Mouse (Mus musculus) right cerebral cortex, postnatal 25 days (tissue): ENCODE measurements around the gene Ubash3a.
"Not testable (repeated sequence)": the region's sequence is repeated elsewhere in the genome, so short reads cannot be mapped to it uniquely, and the experiment has no call there.

Source experiments
- DNase-seq: peaks from one replicate; pipeline ENCODE4 v3.0.0; 2022

The Ubash3a gene

DNA sequence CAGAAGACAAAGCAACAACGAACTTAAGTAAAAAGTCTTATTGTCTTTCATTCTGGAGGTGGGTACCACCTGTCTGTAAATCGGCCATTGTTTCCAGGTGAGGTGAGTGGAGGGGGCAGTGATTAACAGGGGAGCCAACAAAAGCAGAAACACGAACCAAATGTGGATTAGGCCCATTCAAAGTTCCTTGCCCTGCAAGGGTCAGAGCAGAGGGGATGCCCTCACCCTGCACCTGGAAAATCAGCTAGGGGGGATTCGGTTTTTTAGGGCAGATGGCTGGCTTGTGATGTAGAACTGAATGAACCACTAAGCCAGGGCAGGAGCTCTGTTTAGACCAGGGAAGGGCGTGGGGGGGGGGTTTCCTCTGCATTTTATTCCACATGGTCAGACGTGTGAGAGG is 56.7 kb downstream of the Ubash3a start:
- DNase-seq = peak; percentile 1

DNA sequence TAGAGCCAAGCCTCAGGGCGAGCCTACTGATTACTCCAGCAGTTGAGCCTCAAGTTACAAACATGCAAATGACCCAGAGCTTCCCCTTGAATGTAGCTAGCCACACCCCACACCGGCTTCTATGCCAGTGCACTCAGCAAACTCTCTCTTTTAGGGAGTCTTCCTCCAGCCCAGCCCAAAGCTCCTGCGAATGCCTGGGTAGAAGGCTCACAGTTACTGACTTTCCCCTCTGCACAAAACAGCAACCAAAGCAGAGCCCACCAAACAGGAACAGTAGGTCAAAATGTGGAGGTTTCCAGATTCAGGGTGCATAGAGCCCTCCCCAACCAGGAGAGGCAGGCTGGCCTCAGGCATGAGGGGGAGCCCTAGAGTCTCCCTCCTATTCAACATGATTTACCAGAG is 57.5 kb downstream of the Ubash3a start:
- DNase-seq = peak; percentile 2

DNA sequence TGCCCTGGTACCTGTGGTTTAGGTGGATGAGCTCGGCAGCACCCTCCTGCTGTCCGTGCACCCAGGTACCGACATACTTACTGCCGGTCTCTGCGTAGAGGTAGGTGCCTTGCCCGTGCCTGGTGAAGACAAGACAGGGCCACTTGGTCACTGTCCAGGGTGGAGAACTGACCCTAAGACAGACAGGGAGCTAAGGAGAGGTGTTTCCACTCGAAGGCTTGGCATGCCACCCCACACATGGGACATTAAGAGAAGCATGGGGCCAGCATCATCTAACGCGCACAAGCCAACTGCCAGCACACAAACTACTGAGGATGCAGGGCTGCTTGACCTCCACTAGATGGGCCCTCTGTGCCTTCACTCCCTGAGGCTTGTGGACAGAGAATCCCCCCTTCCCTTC is 58.2 kb downstream of the Ubash3a start:
- no peak for DNase-seq

DNA sequence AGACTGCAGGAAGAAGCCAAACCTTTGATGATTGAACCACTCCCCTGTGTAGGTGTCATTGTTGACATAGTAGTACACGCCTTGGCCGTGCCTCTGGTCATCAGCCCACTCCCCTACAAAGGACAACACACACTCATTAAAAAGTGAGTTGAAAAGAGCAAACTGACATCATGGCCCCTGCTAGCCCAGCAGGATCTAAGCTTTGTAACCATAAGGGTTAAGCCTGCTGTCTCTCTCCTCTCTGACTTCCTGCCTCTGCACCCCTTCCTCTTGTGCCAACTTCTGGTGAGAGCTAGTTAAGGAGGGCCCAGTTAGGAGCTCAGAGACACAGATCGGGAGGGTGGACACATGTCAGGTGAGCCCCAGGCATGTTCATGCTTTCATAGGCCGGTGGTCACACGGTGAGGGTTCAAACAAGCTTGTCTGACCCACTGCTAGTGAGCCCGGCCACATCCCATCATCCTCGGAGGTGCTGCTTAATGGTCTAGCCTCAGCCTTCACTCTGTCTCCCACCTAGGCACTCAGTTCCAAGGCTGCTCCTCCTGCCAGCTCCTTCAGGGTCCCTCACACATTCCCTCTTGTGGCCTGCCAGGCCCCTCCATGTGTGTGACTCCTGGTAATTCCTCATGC is 58.8 kb downstream of the Ubash3a start:
- DNase-seq = no peak

DNA sequence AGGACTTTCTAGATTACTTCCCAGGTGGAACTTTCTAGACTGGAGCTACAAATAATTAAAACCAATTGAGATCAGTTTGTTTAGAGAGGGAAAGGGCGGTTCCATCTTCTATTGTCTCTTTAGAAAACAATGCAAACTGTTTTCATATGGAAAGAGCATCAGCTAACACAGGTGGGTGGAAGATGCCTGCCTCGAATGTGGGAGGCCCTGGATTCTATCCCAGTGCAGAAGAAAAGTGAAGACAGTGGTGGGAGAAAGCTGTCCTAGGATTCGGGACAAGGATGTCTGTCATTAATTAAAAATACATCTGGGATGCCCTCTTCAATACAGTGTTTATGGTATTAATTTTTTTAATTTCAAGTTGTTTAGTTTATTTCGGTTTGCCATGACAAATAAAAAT is 59.5 kb downstream of the Ubash3a start:
- peak; percentile 16 for DNase-seq

DNA sequence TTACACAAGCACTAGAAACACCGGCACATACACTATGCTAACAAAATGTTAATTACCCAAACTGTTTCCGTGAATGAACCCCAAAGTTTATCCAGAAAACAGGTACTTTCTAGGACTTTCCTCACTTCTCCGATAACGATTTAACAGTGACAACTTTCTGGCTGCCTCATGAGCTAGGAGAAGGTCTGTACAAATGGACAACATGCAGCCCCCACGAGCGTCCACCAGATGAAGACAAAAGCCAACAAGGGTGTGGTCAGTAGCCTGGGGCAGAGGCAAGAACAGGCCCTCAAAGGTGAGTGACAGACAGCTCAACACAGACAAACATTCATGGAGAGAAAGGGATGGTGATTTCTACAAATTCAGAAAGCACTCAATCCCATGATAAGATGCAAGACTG is 59.9 kb downstream of the Ubash3a start:
- no peak for DNase-seq

DNA sequence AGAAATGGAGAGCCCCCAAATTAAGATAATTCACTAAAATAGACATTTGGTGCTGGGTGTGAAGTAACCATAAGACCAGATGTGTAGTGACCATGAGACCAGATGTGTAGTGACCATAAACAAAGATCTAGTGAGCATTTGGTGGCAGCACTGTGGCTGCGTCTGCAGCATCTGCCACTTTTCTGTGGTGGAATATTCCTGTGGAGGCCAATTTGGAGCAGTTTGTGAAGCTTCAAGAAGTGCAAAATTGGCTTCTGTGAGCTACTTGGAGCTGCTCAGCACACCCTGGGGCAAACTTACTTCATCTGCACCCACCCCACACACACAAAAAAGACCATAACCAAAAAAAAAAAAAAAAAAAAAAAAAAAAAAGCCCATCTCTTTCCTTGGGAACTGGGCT is 60.3 kb downstream of the Ubash3a start:
- DNase-seq = peak; percentile 29

DNA sequence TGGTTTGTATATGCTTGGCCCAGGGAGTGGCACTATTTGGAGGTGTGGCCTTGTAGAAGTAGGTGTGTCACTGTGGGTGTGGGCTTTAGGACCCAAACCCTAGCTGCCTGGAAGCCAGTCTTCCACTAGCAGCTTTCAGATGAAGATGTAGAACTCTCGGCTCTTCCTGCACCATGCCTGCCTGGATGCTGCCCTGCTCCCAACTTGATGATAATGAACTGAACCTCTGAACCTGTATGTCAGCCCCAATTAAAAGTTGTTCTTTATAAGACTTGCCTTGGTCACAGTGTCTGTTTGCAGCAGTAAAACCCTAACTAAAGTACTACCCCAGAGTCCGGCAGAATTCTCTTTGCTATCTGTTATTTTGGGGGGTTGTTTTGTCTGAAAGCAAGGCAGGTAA is 62.1 kb downstream of the Ubash3a start:
- DNase-seq = no peak

DNA sequence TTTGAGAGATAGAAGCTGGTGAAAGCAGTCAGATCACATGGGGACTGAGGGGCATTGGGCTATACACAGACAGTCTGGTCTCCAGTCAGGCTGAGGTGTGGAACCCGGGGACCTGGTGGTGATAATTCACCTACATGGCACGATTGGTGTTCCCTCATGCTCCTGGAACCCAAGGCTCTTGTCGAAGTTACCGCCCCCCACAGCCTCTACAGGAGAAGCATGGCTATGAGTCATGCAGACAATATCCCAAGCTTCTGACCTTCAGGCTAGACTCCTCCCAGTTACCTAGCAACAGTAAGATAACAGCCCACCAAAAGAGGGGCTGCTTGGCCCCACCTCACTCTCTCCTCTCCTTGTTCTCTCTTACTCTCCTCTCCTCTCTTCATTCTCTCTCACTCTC is 62.6 kb downstream of the Ubash3a start:
- DNase-seq = no peak

DNA sequence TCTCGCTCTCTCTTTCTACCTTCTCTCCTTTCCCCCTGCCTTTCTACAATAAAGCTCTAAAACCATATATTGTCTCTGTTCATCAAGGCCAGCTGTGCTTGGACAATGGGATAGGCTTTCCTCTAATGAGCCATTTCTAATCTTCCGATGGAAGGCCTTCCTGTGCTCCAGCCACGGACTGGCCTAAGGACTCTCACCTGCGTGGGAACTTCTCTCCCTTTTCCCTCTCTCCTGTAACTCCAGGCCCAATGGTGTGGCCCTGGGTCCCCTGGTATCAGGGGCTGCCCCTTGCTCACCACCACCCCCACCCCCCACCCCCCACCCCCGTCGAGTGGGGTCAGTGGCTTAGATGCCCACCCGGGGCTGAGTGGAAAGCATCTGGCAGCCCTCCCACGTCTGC is 63.1 kb downstream of the Ubash3a start:
- not testable (repeated sequence) for DNase-seq

DNA sequence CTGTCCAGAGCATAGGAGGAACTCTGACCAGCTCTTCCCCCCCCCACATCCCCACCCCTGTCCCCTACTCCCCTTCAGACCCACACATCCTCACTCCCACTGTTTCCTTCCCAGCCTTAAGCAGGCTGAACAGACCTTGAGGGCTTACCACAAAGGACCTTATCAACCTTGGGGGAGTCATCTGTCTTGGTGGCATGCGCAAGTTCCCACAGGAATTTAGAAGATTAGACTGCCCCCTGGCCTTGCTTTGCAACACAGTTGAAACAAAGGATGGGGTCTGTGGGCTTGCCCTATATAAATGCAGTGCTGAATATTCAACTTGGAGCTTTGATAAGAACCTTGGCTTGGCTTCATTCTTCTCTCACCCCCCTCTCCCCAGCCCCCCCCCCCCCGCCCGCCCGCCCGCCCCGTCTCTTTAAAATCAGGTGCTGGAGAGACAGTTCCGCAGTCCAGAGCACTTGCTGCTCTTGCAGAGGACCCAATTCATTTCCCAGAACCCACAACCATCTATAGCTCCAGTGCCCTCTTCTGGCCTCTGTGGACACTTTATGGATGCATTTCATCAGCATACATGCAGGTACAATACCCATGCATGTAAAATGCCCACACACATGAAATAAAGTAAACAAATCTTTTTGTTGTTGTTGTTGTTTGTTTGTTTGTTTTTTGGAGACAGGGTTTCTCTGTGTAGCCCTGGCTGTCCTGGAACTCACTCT is 63.6 kb downstream of the Ubash3a start:
- no peak for DNase-seq

DNA sequence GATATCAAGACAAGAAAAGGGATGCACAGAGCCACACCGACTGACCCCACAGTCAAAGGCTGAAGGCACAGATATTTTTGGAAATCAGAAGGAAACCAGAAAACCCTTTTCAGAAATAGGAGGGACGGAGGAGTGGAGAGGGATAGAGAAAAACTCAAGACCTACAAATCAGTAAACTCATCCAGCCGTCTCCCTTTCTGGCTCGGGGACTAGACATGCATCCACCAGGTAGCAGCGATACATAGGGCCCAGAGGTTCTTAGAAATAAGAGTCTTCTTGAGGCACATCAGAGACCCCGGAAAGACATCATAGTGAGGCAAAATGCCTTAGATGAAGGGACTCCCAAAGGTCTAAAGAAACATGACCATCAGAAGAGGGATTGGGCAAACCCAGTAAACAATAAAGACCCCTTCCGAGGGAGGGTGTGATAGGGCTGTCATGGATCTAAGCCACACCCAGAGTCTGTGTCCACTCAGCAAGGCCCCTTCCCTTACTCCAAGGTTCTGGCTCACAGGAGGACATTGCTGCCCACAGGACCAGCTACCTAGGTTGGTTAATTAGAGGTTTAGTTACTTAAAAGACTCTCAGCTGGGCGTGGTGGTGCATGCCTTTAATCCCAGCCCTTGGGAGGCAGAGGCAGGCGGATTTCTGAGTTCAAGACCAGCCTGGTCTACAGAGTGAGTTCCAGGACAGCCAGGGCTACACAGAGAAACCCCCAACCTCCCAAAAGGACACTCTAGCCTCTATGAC is 64.9 kb downstream of the Ubash3a start:
- no peak for DNase-seq

DNA sequence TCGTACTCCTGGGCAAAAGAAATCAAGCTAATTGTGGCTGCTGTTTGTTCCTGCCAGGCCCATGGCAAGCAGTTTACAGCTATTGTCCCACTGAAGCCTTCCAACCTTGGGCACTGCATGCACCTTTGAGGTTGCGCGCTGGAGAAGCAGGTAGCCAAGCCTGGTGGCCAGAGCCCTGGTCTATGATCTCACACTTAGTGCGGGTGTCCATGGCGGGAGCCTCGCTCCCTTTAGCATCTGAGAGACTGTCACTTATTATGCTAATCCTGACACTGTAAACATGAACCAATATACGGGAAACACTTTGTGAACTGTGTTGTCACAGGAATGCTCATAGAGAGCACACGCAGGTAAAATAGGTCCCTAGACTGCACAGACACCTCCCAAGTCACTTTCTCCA is 66.0 kb downstream of the Ubash3a start:
- DNase-seq = no peak

DNA sequence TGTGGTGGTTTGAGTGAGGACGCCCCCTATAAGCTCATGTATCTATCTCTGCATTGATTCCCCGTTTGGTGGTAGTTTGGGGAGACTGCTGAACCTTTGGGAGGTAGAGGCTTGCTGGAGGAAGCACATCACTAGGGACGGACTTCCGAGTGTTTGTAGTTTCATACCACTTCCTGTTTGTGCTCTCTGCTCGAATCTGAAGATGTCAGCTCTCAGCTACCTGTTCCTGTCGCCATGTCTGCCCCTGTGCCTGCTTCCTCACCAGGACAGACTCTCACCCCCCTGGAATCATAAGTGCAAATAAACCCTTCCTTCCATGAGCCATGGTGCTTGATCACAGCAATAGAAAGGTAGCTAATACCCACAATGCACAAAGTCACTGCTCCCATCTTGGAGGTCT is 67.5 kb downstream of the Ubash3a start:
- no peak for DNase-seq

DNA sequence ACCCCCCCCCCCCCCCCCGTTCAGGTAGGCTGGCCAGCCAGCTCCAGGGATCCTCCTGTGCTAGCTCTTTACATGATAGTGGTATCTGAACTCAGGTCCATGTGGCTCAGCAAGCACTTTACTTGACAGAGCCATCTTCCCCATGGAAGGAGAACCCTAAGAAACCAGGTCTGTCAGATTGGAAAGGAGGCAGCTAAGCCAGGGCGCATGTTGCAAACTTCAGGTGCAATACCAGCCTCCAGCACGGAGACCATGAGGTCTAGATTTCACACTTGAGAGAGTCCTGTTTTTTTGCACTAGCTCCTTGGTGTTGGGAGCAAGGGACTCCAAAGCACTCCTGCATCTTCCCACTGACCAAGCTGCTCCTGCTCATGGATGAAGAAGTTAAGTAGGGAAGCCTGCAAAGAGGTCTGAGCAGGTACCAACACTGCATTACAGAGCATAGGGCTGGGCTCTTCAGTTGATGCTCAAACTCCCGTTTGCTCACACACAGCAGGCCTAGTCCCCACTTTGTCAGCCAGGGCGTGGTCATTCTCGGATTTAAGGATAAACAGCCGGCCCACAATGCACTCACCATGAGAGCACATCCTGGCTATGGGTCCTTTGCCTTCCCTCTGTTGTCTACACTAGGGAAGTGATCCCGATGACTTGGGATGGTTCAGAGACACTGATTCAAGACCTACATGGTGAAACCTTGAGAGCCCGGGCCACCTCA is 68.7 kb downstream of the Ubash3a start:
- no peak for DNase-seq

DNA sequence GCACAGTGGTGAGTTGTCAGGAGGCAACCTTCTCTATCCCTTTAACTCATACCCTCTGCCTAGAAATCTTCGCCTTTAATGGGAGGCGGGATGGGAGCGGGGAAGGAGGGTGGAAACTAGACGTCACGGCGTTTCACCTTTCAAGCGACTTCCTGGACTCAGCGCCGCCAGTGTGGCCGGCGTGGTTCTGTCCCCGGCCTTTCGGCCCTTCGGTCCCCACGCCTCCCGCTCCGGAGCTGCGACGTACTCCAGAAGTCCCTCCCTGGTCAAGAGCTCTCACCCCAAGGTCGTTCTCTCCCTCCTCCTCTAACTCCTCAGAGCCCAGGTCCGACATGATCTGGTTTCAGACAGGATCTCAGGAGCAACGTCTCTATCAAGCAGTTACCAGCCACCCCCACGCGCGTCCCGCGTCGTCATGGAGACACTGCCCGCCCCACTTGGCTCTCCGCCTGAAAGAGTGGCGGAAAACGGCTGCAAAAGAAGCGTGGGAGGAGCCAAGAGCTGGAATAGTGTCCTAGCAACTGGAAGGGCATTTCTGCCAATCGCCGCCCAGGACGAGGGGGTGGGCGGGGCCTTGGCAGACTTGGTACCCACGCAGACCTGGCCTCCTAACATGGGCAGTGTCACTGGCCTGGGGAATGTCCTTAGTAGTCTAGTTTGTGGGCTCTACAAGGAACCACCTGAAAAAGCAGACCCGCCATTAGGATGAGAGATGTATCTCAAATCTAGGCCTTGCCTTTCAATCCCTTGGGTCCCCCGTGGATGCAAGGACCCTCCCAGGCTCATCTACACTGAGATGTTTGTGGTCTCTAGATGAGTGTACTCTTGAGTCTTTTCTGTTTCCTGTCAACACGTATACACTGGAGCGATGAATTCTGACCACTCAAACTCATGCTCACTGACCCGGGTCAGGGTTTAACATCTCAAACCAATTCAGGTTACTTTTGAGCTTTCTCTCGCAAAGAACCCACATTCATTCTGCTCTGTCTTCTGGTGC is 69.5 kb downstream of the Ubash3a start, which contains the start of gene Rsph1:
Gene Rsph1 (minus strand): TSS at position 462 of the 997 bp plus-strand sequence.
- peak; percentile 100 for DNase-seq

DNA sequence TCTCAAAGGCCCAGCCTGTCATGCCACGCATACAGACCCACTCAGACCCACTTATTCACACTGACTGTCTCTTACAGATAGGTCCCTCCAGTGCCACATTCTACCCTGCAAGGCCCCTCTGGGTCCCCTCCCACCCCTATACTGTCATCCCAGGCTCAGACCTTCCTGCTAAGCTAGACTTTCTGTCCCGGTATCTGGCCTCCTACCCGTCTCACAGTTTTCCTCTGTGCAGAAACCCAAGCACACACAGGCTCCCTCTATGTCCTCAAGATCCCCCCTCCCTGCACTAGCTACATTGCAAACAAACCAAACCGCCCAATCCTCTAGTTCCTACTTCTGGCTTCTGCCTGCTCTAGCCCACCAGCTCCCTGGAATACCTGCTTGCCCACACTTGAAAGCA is 70.3 kb downstream of the Ubash3a start:
- no peak for DNase-seq

DNA sequence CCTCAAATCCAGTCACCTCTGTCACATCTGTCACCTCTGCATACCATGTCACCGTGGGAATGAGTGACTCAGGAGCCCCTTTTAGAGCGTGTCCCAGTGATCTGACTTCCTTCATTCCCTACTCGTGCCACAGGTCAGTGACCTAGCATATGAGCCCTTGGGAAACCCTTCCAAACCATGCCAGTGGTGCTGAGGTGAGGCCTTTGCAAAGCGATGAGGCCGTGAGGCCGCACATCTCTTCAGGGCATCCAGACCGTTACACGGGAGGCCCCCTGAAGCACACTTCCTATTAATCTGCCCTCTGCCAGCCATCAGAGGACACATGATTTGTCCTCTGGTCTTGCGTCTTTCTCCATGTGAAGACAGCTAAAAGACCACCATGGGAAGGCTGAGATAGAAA is 71.9 kb downstream of the Ubash3a start:
- no peak for DNase-seq

DNA sequence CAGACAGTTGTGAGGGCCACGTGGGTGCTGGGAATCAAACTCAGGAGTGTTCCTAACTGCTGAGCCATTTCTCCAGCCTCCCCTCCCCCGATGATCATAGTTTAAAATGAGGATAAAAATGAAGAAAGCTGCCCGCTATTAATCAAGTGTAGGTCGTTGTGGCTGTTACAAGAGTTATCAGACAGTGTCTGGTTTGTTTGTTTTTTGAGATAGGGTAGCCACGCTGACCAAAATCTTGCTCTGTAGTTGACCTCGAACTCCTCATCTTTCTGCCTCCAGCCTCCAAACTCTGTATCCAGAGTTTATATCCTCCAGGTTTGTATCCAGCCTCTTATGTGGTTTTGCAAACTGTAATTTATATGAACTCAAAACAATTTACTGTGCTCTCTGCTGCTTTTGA is 72.6 kb downstream of the Ubash3a start:
- no peak for DNase-seq

DNA sequence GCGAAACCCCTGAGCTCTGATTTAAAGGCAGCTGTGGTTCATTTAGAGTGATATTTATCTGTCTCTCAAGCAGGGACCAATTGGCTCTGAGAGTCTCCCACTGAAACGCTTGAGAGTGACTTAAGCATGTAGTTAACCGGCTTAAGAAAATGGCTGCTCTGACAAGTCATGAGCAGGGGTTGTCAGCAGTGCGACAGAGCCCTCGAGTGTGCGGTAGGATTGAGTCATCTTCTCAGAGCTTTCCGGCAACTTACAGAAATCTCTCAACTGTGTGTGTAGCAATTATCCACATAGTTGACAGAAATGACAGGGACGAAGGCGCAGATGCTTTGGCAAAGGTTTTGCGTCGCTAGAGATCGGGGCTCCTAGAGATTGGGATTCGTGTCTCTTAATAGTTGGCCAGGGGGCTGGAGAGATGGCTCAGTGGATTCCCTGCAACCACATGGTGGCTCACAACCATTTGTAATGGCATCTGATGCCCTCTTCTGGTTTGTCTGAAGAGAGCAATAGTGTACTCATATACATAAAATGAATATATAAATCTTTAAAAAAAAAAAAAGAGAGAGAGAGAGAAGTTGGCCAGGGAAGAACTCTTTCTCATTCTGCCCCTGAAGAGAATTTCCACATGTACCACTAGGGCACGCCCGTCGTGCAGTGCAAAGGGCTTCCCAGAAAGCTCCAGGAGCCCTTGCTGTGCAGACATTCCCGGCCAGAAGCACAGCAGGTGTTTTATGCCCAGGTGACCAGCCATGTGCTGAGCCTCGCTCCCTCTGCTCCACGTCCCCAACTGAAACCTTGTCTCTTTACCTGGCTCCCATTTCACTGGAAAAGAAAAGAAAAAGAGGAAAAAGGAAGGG is 74.4 kb downstream of the Ubash3a start:
- DNase-seq = no peak

DNA sequence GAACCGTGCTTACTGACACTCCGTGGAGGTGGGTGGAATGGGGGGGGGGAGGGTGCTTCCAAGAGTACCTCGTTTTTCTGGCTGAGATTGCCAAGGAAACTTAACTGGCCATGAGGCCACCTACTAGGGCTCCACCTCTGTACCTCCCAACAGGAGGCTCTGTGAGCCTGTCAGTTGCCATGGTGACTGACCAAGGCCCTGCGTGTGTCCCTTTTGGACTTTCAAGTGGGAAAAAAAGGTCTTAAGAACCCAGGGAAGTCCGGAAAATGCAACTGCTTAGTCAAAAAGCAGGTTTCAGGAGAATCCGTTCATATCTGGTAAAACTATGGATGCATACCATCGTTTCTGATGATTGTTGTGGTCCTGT is 75.0 kb downstream of the Ubash3a start:
- DNase-seq = no peak
